Mouse (Mus musculus) lung, postnatal 14 days (tissue): ENCODE data around the gene AL732309.1.
"Not testable (repeated sequence)": the region's sequence is repeated elsewhere in the genome, so short reads cannot be mapped to it uniquely, and the experiment has no call there.

Experiments
- DNase-seq: peaks from one replicate; pipeline ENCODE4 v3.0.0; 2021

Gene AL732309.1

DNA sequence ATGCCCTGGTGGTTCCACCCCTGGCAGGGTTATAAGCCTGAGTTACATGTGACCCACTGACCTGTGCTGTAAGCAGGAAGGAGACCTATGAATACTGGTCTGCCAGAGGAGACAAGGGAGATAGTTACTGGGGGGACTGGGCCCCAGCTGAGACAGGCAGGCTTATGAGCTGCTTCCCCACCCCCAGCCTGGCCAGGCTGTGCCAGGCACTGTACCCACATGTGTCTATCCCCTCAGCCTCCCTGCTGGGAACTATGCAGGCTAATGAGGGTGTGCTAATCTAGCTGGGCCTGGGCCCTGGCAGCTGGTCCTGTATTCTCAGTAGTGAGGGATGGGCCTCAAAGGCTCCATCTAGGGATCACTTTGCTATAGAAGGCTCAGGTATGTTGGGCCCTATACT is 20.6 kb upstream of the AL732309.1 start:
- DNase-seq, result no peak

DNA sequence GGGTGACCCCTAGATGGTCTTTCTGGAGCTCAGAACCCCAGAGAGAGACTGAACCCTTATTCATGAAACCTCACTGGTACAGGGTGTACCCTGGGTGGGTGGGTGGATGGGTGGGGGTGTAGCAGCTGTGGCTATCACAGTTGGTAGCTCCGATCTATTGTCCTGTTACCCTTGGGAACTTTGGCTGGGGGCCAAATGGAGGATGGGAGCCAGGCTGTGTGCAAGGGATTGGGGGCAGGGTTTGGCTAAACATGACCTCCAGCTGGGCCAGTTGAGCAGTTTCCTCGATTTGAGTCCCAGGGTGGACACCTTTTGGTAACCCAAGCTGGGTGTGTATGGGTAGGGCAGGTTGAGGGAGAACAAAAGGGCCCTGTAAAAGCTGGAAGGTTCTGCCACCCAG is 20.1 kb upstream of the AL732309.1 start:
- DNase-seq, result peak; percentile 37

DNA sequence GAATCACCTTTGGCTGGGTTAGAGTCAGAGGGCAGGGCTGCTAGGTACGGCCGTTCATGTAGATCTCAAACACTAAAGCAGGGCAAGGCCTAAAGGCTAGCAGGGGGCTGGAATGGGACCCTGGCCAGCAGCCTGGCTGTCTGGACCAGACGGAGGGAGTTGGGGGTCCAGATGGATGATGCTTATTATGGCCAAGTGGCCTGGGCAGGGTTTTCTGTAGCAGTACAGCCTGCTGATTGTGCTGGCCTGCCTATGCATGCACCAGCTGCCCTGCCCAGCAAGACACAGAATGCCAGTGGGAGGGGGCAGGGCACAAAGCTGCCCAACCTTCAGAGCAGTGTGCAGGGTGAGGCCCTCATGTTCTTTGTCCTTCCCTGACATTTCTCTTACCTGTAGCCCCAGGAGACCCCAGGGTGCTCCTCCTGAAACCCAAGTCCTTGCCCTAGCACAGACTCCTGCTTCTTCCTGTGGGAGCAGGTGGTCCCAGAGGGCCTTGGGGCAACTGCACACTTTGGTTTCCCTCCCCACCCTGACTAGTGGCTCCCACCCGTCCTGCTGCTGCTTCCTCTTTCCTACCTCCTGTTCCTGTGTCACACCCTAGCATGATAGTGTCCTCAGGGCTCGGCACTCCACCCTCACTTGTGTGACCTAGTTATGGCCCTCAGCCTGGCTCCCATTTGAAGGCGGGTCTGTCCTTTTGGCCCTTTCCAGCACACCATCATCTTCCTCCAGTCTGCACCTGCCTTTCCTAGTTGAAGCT is 19.4 kb upstream of the AL732309.1 start:
- DNase-seq, result no peak

DNA sequence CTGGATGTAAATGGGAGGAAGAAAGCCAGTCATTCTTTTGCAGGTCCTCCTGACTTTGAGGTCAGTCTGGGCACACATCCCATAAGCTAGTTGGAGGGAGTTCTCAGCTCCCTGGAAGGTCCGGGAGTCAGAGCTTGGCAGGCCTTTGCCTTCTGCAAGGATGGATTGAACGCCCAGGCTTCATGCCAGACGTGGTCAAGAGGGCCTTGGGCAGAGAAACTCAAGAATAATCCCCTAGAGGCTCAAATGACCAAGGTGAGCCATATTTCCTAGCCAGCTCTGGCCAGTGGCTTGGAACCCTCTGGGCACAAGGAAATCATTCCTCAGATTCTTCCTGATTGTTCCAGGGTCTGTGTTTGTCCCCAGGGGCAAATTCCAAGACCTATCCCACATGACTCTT is 18.2 kb upstream of the AL732309.1 start:
- no peak for DNase-seq

DNA sequence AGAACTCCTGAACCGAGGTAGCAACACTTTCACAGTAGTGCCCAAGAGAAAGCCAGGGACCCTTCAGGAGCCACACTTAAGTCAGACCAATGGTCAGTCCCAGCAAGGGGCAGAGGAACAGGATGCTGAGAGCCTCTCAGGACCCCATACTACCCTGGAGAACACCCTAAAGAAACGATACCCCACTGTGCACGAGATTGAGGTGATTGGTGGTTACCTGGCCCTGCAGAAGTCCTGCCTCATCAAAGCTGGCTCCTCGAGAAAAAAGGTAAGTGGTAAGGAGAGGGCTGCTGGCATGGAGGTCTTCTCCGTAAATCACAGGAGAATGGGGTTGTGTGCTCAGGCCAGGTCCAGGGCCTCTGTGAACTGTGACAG is 17.6 kb upstream of the AL732309.1 start:
- DNase-seq, result no peak

DNA sequence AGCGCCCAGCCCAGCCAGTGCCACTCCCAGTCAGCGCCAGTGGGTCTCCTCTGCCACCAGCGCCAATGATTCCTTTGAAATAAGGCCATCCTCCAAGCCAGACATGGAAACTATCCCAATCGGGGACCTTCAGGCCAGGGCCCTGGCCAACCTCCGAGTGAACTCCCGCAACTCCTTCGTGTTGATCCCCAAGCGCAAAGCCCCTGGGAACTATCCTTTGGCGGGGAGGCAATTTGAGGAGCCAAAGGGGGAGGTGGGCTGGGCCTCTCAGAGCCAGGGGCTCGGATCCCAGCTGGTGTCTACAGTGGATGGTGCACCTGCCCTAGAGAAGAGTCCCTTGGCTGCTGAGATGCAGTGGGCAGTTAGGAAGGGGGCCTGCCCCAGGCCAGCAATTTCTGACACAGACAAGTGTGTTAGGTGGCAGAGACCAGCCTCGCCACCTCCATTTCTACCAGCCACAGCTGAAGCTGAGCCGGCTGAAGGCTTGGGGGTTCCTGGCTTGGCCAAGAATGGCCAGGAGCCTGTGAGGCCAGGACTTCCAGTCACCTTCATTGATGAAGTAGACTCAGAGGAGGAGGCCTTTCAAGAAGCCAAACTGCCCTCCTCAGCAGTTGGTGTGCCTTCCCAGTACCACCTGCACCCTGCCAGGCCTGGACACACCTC is 17.1 kb upstream of the AL732309.1 start:
- no peak for DNase-seq

DNA sequence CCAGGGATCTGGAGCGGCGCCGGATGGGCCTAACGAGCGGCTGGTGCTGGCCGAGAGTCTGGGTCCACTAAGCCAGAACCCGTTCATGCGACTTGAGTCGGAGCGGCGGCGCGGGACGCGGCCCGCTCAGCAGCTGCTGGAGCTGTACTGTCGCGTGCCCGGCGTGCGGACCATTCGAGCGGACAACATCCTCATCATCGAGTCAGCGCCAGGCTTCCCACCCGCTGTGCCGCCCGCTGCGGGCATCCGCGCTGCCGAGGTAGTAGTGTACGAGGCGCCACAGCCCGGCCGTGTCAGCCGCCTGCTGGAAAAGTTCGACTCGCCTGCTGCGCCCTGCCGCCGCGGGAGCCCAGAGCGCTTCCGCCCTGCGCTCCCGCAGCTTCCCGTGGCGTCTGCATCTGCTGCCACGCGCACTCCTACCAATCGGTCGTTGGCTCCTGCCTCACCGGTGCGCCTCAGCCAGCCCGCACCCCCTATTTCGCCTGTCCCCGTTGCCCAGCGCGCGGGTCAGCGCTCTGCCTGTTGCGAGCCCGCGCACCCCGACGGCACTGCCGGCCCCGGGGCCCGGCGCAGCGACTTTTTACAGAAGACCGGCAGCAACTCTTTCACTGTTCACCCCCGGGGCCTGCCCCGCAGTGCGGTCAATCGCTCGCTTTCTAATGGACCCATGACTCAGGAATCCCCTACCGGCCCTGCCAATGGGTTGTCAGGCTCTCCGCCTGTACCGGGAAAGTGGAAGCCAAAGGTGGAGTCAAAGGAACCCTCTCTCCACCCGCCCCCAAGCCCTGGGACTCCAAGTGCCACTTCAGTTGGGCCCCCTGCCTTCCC is 16.3 kb upstream of the AL732309.1 start:
- peak; percentile 36 for DNase-seq

DNA sequence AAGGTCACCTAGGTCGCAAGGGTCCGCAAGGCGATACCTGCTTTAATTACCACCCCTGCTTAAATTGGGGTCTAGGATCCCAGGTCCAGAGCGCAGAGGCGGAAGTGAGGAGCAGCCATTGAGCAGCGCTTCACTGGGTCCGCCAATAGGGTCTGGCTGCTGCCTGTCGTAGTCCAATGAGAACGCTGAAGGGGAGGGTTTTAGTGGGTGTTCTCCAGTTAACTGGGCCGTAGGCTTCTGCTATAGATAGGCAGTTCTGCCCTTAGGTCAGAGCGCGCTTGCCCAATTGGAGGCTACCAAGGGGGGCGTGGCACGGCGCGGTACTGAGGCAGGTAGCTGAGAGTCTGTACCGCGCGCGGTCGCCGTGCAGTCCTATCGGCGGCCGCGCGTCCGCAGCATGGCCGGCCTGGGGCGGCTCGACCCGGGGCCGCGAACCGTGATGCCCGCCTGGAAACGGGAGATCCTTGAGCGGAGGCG is 15.7 kb upstream of the AL732309.1 start, which contains the start of gene Tprn:
Gene Tprn (plus strand): TSS at position 328 of the 477 bp plus-strand sequence.
- DNase-seq, result peak; percentile 95

DNA sequence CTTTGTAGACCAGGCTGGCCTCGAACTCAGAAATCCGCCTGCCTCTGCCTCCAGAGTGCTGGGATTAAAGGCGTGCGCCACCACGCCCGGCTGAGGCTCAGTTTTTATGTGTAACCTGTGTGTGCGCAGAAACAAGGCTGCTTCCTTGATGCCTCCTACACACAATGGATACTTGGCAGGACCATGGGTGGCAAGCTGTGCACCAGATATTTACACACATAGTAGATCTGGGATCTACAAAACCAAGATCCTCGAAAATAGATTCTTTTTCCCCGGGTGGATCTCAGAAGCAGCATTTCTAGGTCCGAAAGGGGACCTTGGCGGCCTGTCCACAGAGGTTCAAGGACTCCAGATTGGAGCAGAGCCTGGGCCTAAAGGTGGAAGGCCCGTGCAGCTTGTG is 15.2 kb upstream of the AL732309.1 start:
- no peak for DNase-seq

DNA sequence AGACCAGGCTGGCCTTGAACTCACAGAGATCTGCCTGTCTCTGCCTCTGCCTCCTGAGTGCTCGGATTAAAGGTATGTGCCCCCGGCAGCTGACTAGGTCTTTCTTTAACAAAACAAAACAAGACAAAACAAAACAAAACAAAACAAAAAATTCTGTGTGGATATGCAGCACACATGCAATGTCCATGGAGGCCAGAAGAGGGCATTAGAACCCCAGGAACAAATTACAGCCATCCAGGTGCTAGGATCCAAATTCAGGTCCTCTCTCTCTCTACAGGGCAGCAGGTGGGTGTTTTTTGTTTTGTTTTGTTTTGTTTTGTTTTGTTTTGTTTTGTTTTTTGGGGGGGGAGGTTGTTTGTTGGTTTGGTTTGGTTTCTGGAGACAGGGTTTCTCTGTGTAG is 12.2 kb upstream of the AL732309.1 start:
- no peak for DNase-seq

DNA sequence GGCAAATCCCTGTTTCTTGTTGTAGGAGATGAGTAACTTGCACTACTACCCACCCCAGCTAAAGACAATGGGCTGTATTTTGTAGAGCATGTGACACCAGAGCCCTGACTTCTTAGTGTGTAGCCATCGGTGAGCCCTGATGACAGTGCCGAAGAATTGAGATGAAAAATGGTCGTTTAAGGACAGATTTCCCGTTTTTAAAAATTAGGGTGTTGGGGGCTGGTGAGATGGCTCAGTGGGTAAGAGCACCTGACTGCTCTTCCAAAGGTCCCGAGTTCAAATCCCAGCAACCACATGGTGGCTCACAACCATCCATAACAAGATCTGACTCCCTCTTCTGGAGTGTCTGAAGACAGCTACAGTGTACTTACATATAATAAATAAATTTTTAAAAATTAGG is 10.6 kb upstream of the AL732309.1 start:
- not testable (repeated sequence) for DNase-seq

DNA sequence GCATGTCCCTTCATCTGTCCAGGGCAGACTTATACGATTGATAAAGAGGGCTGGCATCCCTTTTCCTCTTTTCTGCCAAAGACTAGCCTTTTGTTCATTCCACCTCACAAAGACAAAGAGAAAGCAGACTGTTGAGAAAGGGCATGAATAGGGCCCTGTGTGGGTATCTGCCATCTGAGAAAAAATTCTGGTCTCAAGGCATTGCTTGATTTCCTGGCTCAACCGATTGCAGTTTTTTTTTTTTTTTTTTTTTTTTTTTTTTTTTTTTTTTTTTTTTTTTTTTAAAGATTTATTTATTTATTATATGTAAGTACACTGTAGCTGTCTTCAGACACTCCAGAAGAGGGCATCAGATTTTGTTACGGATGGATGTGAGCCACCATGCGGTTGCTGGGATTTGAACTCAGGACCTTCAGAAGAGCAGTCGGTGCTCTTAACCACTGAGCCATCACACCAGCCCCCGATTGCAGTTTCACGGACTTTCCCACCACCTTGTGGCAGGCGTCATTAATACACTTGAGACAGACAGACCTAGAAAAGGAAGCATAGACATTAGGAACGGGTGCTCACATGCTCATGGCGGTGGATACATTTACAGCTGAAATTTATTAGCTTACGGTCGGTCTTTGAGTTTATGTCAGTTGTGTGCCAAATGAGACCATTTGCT is 9.9 kb upstream of the AL732309.1 start:
- DNase-seq, result peak; percentile 72

DNA sequence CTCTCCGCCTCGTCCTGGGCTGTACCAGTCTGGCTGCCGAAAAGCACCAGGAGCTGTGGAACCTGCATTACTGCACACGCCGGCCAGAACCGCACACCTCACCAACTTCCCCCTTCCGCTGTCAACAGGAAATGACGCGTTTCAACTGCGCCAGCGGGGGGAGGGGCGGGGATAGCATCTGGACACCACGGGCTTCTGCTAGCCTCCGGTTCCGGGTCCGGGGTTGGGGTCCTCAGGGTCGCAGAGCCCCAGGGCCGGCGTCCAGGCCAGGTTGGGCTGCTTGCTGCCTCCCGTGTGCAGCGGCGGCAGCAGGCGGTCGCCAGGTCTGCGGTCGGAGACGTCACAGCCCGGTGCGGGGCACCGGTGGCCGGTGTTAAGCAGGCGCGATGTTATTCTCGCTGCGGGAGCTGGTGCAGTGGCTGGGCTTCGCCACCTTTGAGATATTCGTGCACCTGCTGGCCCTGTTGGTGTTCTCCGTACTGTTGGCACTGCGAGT is 8.7 kb upstream of the AL732309.1 start, which contains the start of gene Tmem203:
Gene Tmem203 (plus strand): TSS at position 156 of the 496 bp plus-strand sequence.
- DNase-seq, result peak; percentile 87

DNA sequence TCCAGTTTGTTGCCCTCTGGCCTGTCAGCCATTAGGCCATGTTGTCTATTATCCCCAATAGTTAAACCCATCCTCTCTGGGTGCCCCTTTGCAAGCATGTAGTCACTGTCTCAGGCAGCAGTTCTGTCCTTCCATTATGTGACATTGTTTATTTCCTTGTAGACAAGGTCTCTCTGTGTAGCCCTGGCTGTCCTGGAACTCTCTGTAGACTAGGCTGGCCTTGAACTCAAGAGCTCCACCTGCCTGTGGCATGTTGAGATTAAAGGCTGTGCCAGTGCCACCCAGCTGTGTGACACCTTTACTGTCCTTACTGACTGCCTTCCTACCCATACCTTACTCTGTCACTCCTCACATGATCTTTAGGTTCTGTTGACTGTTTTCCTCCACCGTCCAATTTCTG is 5.7 kb upstream of the AL732309.1 start:
- no peak for DNase-seq

DNA sequence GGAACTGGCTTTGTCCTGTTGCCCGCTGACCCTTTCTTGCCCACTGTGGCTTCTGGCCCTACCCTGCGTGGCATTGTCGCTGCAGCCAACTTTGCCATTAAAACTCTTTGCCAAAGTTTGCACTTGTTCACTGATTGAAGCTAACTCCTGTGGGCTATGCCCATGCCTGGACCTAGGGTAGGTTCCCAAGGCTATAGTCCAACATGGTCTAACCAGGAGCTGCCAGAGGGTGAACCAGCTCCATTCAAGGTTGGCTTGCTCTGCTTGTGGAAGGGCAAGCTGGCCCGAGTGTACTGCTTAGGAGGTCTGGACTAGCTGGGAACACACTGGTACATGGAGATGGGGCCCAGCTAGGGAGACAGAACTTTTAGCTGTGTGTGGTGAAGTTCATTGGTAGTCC is 2.5 kb downstream of the AL732309.1 start:
- DNase-seq, result no peak

DNA sequence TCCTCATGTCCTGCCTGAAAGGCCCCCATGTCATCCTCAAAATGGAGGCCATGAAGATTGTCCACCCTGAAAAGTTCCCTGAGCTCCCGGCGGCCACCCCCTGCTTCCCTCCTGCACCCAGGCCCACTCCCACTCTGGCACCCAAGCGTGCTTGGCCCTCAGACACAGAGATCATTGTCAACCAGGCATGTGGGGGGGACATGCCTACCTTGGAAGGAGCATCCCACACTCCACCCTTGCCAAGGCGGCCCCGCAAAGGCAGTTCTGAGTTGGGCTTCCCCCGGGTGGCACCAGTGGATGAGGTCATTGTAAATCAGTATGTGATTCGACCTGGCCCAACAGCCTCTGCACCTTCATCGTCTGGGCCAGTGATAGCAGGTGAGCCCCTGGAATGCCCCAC is 3.3 kb downstream of the AL732309.1 start:
- DNase-seq, result no peak

DNA sequence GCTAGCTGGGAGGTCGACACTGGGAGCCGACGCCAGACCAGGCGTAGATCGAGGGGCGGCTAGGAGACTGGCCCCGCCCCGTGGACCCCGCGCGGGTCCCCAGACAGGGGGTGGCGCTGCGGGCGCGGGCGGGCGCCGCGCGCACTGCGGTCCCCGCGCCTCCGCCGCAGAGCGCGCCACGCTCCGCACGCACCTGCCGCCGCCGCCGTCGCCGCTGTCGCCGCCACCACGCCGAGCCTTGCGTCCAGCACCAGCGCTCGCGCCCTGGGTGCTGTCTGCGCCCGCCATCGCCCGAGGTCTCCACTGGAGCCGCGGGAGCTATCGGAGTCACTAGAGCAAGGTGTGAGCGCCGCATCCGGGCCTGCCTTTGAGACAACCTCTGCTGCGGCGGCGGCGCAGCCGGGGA is 4.6 kb downstream of the AL732309.1 start, which contains the start of the genes Rnf208 and Cysrt1:
Gene Rnf208 (plus strand): TSS at position 155 of the 406 bp plus-strand sequence.
Gene Cysrt1 (minus strand): TSS at position 352 of the 406 bp plus-strand sequence.
- DNase-seq, result no peak

DNA sequence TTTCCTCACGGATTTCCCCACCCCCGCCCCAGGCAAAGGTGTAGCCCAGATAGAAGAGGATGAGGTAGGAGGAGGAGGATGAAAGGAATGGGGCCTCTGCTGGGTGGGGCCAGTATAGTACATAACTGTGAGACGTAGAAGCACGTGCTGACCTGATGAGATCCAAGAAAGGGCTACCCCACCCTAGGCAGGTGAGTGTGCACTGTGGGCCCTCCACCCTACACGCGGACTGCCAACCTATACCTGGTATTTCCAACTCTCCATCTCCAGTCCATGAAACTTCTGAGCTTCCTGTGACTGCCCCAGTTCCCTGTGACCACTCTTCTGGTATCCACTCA is 5.3 kb downstream of the AL732309.1 start:
- no peak for DNase-seq

DNA sequence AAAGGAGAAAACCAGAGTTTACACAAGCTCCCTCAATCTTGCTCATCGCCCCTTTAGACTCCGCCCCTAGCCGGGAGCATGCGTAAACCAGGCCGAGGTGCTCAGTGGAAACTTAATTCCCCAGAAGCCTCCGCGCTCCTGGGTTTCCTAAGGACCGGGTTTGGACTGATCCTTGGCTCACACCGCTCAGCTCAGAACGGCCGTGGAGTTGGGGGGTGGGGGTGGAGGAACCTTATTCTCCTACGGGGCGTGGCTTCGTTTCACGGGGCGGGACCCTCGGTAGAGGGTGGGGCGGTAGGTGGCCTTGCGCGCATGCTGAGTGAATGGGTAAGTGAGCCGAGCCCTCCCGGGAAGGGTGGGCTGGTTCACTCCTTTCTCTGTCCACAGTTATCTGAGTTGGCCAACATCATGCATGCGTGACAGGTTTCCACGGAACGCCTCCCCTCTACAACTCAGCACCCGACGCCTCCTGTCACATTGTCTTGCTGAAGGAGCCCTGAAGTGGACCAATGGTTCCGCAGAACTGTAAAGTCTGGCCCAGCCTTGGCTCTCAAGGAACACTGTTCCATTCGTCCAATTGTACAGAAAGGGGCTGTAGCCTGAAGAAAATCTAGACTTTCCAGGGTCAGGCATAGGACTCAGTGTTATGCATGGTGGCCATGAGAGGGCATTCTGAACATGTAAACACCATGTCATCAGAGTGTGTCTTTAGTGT is 5.8 kb downstream of the AL732309.1 start:
- DNase-seq, result peak; percentile 76

DNA sequence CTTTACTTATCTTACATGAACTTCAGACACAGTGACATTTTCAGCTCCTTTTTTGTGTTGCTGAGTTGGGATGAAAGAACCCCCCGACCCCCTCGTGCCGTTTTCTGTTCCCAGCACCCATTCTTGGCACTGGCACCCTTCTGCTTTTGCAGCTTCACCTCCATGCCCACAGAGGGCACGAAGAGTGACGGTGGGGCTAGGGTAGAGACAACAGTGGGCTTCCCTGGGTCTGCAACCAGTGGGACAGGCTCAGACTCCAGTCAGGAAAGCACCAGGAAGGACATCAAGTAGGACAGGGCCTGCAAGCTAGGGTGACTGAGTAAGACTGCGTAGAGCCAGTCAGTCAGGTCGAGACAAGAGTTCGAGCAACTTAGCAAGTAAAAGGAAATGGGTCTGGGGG is 6.4 kb downstream of the AL732309.1 start:
- DNase-seq, result no peak

DNA sequence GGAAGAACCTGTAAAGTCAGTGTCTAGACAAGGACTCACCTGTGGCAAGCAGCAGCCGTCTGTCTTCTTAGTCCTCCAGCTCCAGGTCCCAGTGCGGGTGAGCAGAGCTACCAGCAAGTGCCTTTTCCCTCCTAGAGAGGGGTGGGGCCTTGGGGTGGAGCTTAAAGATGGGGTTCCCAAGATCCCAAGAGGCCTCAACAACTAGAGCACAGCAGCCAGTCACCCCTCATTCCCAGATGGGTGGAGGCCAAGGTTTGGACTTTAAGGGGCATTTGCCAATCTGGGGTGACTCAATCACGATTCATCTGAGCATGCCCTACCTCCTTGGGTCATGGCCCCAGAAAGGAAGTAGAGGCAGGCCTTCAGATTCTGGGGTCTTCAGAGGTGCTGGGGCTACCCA is 6.9 kb downstream of the AL732309.1 start:
- no peak for DNase-seq

DNA sequence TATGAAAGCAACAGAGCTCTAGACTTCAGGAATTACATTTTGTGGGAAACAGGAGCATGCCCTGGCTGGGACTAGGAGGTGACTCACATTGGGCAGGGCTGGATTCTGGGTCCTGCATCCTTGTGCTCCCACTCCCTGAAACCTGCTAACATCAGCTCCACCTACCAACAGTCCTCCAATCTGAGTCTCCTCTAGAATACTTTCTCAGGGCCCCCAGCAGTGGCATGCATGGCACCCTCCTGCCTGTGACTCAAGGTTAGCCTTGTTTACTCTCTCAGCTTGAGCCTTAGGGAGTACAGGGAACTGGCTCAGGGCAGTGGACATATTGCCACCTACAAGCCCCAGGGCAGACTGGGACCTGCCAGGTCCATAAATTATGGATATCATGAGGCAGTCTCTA is 8.6 kb downstream of the AL732309.1 start:
- DNase-seq, result no peak
